Mouse (Mus musculus) kidney, postnatal 0 days (tissue): ENCODE measurements at regions not wholly inside any gene's neighbourhood (a gene's known extent, or its start where the extent isn't known, plus 50 kb on each side); places are given as distances from the start of the nearest gene placed in this dataset.

Experiments
- ATAC-seq: fragments of 200-750 bp; cut with Nextera tagmentation; replicated peaks from 2 replicates; pipeline ENCODE4 v1.8.0; 2017; ENCODE audit warnings: low read depth, moderate number of reproducible peaks, moderate TSS enrichment, moderate library complexity; ENCODE audit not compliant: low FRiP score
- DNase-seq: peaks from one replicate; pipeline ENCODE4 v3.0.0-alpha.2; 2016; ENCODE audit warnings: low spot score
- H3K27ac ChIP-seq: fragments of 300-500 bp; sonication (generic); 2 replicates; pipeline ENCODE4 v1.5.1; 2014; ENCODE audit warnings: mild to moderate bottlenecking
- H3K27me3 ChIP-seq: fragments of 300-500 bp; sonication (generic); 2 replicates; pipeline ENCODE4 v1.6.1; 2014; ENCODE audit warnings: low read length, mixed read lengths; ENCODE audit not compliant: insufficient read depth
- H3K36me3 ChIP-seq: fragments of 300-500 bp; sonication (generic); 2 replicates; pipeline ENCODE4 v1.6.1; 2014; ENCODE audit warnings: low read length, mixed read lengths; ENCODE audit not compliant: insufficient read depth
- H3K4me1 ChIP-seq: fragments of 300-500 bp; sonication (generic); replicated peaks from 2 replicates; pipeline ENCODE4 v1.6.1; 2014; ENCODE audit warnings: antibody characterized with exemption, low read length, mixed read lengths; ENCODE audit not compliant: insufficient read depth
- H3K4me2 ChIP-seq: fragments of 300-500 bp; sonication (generic); 2 replicates; pipeline ENCODE4 v1.6.1; 2014; ENCODE audit warnings: mild to moderate bottlenecking, low read length, moderate library complexity, mixed read lengths
- H3K4me3 ChIP-seq: fragments of 300-500 bp; sonication (generic); replicated peaks from 2 replicates; pipeline ENCODE4 v1.5.1; 2014; ENCODE audit warnings: low read depth, low read length
- H3K9ac ChIP-seq: fragments of 300-500 bp; sonication (generic); 2 replicates; pipeline ENCODE4 v1.6.1; 2014; ENCODE audit warnings: low read depth, low read length
- H3K9me3 ChIP-seq: fragments of 300-500 bp; sonication (generic); replicated peaks from 2 replicates; pipeline ENCODE4 v1.6.1; 2016; ENCODE audit warnings: low read length, inconsistent platforms, mixed read lengths
- CTCF ChIP-seq: IDR thresholded peaks from 2 replicates; pipeline ENCODE4 v1.5.1; 2016; ENCODE audit warnings: antibody characterized with exemption, low read depth, mild to moderate bottlenecking, moderate library complexity
- WGBS: fragments of 180-500 bp; shearing (Covaris S2); extraction: QIAGEN DNeasy Blood & Tissue Kit; methylation state at CpG from one replicate; pipeline ENCODE4 v1.1.7; 2014; 5-methylcytosine and 5-hydroxymethylcytosine counted together

DNA sequence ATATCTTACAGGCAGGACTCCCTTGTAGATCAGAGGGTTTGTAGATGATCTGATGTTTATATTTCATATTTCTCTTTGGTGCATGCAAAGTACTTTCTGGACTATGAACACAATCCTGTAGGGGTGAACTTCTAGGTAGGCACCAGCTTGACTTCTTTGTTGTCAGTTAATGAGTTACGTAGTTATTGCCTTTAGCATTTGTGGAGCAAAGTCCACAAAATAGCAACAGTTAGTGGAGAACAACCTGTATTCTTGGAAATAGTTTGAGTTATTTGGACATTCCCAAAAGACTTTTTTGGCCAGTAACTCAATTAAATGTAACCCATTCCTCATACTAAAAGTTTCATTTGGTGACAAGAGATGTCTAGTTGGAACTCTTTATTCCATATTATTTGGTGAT, 306.0 kb downstream of the Gm6377 start:
- Histone ChIP-seq H3K9me3 (no peaks in the 10 kb centered on the region), H3K4me1 (no peaks in the 10 kb centered on the region), H3K9ac (no peak overlapping the region), H3K4me3 (no peak overlapping the region), H3K27me3 (no peaks in the 10 kb centered on the region), H3K36me3 (no peaks in the 10 kb centered on the region), H3K4me2 (no peak overlapping the region), H3K27ac (no peak overlapping the region)
- TF ChIP-seq CTCF, result no peak
- 97% methylated on average over 1 of the region's 1 CpGs for WGBS
- ATAC-seq (no peak), DNase-seq (no peak)

DNA sequence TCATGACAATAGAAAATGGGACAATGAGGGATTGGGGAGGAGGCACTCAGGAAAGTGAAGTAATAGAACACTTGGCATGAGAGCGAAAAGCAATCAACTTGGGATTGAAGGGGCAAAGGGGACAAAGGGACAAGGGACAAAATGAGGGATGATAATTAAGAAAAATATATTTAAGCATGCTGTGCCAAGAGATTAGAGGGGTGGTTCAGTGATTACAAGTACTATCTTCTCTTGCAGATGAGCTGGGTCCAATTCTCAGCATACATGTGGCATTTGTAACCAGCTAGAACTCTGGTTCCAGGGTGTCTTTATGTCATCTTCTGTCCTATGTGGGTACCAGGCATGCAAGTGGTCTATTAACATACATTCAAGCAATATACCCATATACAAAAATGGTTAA, 355.9 kb downstream of the Gm6377 start:
- DNase-seq (no peak), ATAC-seq (no peak)
- no peak overlapping the region for H3K9ac ChIP-seq
- no peaks in the 10 kb centered on the region for H3K4me1 ChIP-seq
- H3K4me3 ChIP-seq, result no peak overlapping the region
- no peaks in the 10 kb centered on the region for H3K9me3 ChIP-seq
- no peak overlapping the region for H3K27ac ChIP-seq
- no peak overlapping the region for H3K4me2 ChIP-seq
- 96% methylated on average over 1 of the region's 1 CpGs for WGBS
- H3K36me3 ChIP-seq, result no peaks in the 10 kb centered on the region
- no peaks in the 10 kb centered on the region for H3K27me3 ChIP-seq
- TF ChIP-seq CTCF, result no peak

DNA sequence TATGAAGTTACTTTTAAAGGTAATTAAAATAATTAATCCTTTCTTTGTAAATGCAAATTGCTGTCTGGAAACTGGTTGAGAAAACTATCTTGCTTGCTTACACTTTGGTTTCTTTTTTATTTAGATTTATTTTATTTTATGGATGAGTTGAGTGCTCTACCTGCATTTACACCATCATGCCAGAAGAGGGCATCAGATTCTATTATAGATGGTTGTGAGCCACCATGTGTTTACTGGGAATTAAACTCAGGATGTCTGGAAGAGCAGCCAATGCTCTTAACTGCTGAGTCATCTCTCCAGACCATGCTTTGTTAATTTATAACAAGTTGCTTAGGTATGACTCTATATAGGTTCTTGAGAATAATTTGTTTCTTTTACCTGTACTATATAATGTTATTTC, 390.8 kb downstream of the Gm6377 start:
- DNase-seq (no peak), ATAC-seq (no peak)
- no peaks in the 10 kb centered on the region for H3K9me3 ChIP-seq
- no peaks in the 10 kb centered on the region for H3K27me3 ChIP-seq
- H3K4me2 ChIP-seq, result no peak overlapping the region
- TF ChIP-seq CTCF, result peak; percentile 14; the same call in 1 of the 2 replicates
- H3K4me1 ChIP-seq, result no peaks in the 10 kb centered on the region
- H3K36me3 ChIP-seq, result no peaks in the 10 kb centered on the region
- H3K27ac ChIP-seq, result no peak overlapping the region
- no peak overlapping the region for H3K4me3 ChIP-seq
- H3K9ac ChIP-seq, result no peak overlapping the region

DNA sequence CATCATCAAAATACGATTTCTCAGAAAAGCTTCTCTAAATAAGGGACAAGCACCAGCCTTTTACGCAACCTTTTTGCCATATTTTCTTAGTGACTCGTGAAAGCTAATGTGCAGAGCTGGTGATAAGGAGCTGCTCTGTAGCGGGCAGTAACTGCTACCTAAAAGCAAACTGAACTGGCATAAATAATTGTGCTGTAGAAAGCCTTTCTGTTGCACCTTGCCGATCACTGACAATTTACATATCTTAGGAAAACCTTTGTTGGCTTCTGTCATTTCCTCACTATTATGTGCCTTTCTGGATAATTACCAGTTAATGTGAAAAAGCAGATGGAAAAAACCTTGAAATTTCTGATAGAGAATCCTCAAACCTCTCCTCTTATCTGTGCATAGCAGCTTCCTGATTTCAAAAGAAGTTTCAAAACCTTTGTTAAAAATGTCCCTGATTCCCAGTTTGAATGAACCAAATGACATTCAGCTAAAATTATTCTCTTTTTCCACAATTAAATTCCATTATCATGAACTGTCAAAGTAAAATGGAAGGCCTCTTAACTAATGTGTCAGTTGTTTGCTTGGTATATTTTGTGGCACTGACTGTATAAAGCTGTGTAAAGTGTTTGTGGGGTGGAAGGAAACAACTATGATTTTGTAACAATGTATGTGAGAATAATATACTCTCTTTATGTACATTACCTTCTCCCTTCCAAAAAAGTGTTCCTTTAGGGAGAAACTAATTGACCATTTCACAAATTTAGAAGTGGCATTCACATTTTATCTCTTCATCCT, 430.6 kb downstream of the Gm6377 start:
- WGBS, result 73% methylated on average over 5 of the region's 5 CpGs

More for the DNA sequence above, 430.6 kb downstream of the Gm6377 start:
- no peak overlapping the region for H3K4me2 ChIP-seq
- H3K9me3 ChIP-seq, result no peaks in the 10 kb centered on the region
- TF ChIP-seq CTCF, result no peak
- no peak overlapping the region for H3K4me3 ChIP-seq
- H3K27ac ChIP-seq, result no peak overlapping the region
- H3K36me3 ChIP-seq, result no peaks in the 10 kb centered on the region
- H3K4me1 ChIP-seq, result no peaks in the 10 kb centered on the region
- H3K27me3 ChIP-seq, result no peaks in the 10 kb centered on the region
- ATAC-seq (no peak), DNase-seq (no peak)
- no peak overlapping the region for H3K9ac ChIP-seq
